Mouse (Mus musculus): Measurements from ENCODE around the gene Timp3. TPM values are rescaled to one million over a fixed set of nuclear protein-coding genes. Genes with fewer than 3 reads are reported as not detected.

Gene Timp3
- polyA plus RNA-seq, 1 experiment from 2014 or later, result 91.0 TPM

- peaks cover 3% of the 10 kb centered on the region; the same call in 1 of the 2 replicates for H3K27me3 ChIP-seq (ENCODE audit: control insufficient read depth, insufficient read depth, low read length)
- H3K9ac ChIP-seq (ENCODE audit: low read length), result no peak overlapping the region
- H3K36me3 ChIP-seq (ENCODE audit: control insufficient read depth, insufficient read depth, low read length), result no peaks in the 10 kb centered on the region
- ATAC-seq (ENCODE audit: insufficient number of reproducible peaks, insufficient read depth, low FRiP score, low read depth), result peak; percentile 87
- peak overlapping the region; percentile 29 for H3K4me2 ChIP-seq (ENCODE audit: low read length)
- peaks cover 30 to 35% of the 10 kb centered on the region in 2 experiments for H3K4me1 ChIP-seq (ENCODE audit: control insufficient read depth in 2 of 2, insufficient read depth in 2 of 2, low read length in 2 of 2)
- H3K9me3 ChIP-seq (ENCODE audit: control insufficient read depth, low read length), result no peaks in the 10 kb centered on the region
- no peak overlapping the region for H3K4me3 ChIP-seq (ENCODE audit: control insufficient read depth in 1 of 2, insufficient read depth in 1 of 2, low read depth in 1 of 2, low read length in 2 of 2)
- 8% methylated on average over 5 of the region's 5 CpGs for WGBS
- peak overlapping the region; percentile 3 to 39 for H3K27ac ChIP-seq (replicated peaks in 1 of 2; ENCODE audit: control insufficient read depth in 1 of 2, insufficient read depth in 1 of 2, low read depth in 2 of 2, low read length in 2 of 2)
Measured at GRCm38 (mm10) chr10:86365632-86366092, 65.5 kb downstream of the Timp3 start.

GRCm38 (mm10) chr10:86367346-86367745 lies 67.2 kb downstream of the Timp3 start:
- Histone ChIP-seq H3K4me1 (ENCODE audit: control insufficient read depth in 2 of 2, insufficient read depth in 2 of 2, low read length in 2 of 2) (peaks cover 37 to 52% of the 10 kb centered on the region in 2 experiments), H3K4me3 (ENCODE audit: control insufficient read depth in 1 of 2, insufficient read depth in 1 of 2, low read depth in 1 of 2, low read length in 2 of 2) (no peak overlapping the region), H3K9me3 (ENCODE audit: control insufficient read depth, low read length) (no peaks in the 10 kb centered on the region), H3K36me3 (ENCODE audit: control insufficient read depth, insufficient read depth, low read length) (no peaks in the 10 kb centered on the region), H3K27ac (replicated peaks in 1 of 2; ENCODE audit: control insufficient read depth in 1 of 2, insufficient read depth in 1 of 2, low read depth in 2 of 2, low read length in 2 of 2) (no peak overlapping the region), H3K9ac (ENCODE audit: low read length) (no peak overlapping the region), H3K27me3 (ENCODE audit: control insufficient read depth, insufficient read depth, low read length) (peaks cover 3% of the 10 kb centered on the region; the same call in 1 of the 2 replicates), H3K4me2 (ENCODE audit: low read length) (no peak overlapping the region)
- ATAC-seq (ENCODE audit: insufficient number of reproducible peaks, insufficient read depth, low FRiP score, low read depth), result no peak
- 74% methylated on average over 4 of the region's 4 CpGs for WGBS

DNA sequence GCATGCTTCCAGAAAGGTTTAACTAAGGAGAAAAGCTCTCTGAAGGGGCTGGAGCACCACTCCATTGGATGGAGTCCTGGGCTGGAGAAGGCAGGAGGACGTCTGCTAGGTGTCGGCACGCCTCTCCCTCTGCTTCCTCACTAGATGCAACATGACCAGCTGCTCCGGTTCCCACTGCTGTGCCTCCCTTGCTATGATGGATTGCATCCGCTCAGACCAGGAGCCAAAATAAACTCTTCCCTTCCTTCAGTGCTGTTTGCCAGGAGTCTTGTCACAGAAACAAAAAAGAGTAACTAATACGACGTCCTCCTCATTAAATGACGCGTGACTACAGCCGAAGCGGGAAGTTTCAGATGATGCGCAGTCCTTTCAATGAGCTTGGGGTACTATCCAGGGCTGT lies 68.6 kb downstream of the Timp3 start:
- H3K4me2 ChIP-seq (ENCODE audit: low read length), result no peak overlapping the region
- H3K36me3 ChIP-seq (ENCODE audit: control insufficient read depth, insufficient read depth, low read length), result no peaks in the 10 kb centered on the region
- peaks cover 34 to 50% of the 10 kb centered on the region in 2 experiments for H3K4me1 ChIP-seq (ENCODE audit: control insufficient read depth in 2 of 2, insufficient read depth in 2 of 2, low read length in 2 of 2)
- ATAC-seq (ENCODE audit: insufficient number of reproducible peaks, insufficient read depth, low FRiP score, low read depth), result peak; percentile 44; the same call in 1 of the 2 replicates
- H3K27ac ChIP-seq (replicated peaks in 1 of 2; ENCODE audit: control insufficient read depth in 1 of 2, insufficient read depth in 1 of 2, low read depth in 2 of 2, low read length in 2 of 2), result 0 out of 4 replicates have a peak overlapping the region, but pooled peaks of 1 of the 2 experiments have one; percentile 16
- H3K4me3 ChIP-seq (ENCODE audit: control insufficient read depth in 1 of 2, insufficient read depth in 1 of 2, low read depth in 1 of 2, low read length in 2 of 2), result no peak overlapping the region
- 65% methylated on average over 12 of the region's 12 CpGs for WGBS
- no peak overlapping the region for H3K9ac ChIP-seq (ENCODE audit: low read length)
- H3K27me3 ChIP-seq (ENCODE audit: control insufficient read depth, insufficient read depth, low read length), result peaks cover 3% of the 10 kb centered on the region; the same call in 1 of the 2 replicates
- no peaks in the 10 kb centered on the region for H3K9me3 ChIP-seq (ENCODE audit: control insufficient read depth, low read length)

GRCm38 (mm10) chr10:86369346-86369745 lies 69.2 kb downstream of the Timp3 start:
- H3K27me3 ChIP-seq (ENCODE audit: control insufficient read depth, insufficient read depth, low read length), result peaks cover 3% of the 10 kb centered on the region; the same call in 1 of the 2 replicates
- H3K9me3 ChIP-seq (ENCODE audit: control insufficient read depth, low read length), result no peaks in the 10 kb centered on the region
- no peak overlapping the region for H3K9ac ChIP-seq (ENCODE audit: low read length)
- H3K4me3 ChIP-seq (ENCODE audit: control insufficient read depth in 1 of 2, insufficient read depth in 1 of 2, low read depth in 1 of 2, low read length in 2 of 2), result no peak overlapping the region
- ATAC-seq (ENCODE audit: insufficient number of reproducible peaks, insufficient read depth, low FRiP score, low read depth), result no peak
- peak overlapping the region in 1 of 2 experiments; percentile 16; a peak in 1 of 4 replicates for H3K27ac ChIP-seq (replicated peaks in 1 of 2; ENCODE audit: control insufficient read depth in 1 of 2, insufficient read depth in 1 of 2, low read depth in 2 of 2, low read length in 2 of 2)
- no peak overlapping the region for H3K4me2 ChIP-seq (ENCODE audit: low read length)
- peaks cover 34 to 46% of the 10 kb centered on the region in 2 experiments for H3K4me1 ChIP-seq (ENCODE audit: control insufficient read depth in 2 of 2, insufficient read depth in 2 of 2, low read length in 2 of 2)
- WGBS, result 31% methylated on average over 4 of the region's 4 CpGs
- no peaks in the 10 kb centered on the region for H3K36me3 ChIP-seq (ENCODE audit: control insufficient read depth, insufficient read depth, low read length)

GRCm38 (mm10) chr10:86371561-86371960 lies 71.4 kb downstream of the Timp3 start:
- H3K9ac ChIP-seq (ENCODE audit: low read length), result no peak overlapping the region
- H3K36me3 ChIP-seq (ENCODE audit: control insufficient read depth, insufficient read depth, low read length), result no peaks in the 10 kb centered on the region
- no peak overlapping the region for H3K4me3 ChIP-seq (ENCODE audit: control insufficient read depth in 1 of 2, insufficient read depth in 1 of 2, low read depth in 1 of 2, low read length in 2 of 2)
- no peak overlapping the region for H3K4me2 ChIP-seq (ENCODE audit: low read length)
- H3K27ac ChIP-seq (replicated peaks in 1 of 2; ENCODE audit: control insufficient read depth in 1 of 2, insufficient read depth in 1 of 2, low read depth in 2 of 2, low read length in 2 of 2), result peak overlapping the region; percentile 49 to 67; a peak in 3 of 4 replicates
- H3K9me3 ChIP-seq (ENCODE audit: control insufficient read depth, low read length), result no peaks in the 10 kb centered on the region
- peaks cover 3% of the 10 kb centered on the region; the same call in 1 of the 2 replicates for H3K27me3 ChIP-seq (ENCODE audit: control insufficient read depth, insufficient read depth, low read length)
- H3K4me1 ChIP-seq (ENCODE audit: control insufficient read depth in 2 of 2, insufficient read depth in 2 of 2, low read length in 2 of 2), result peaks cover 25 to 38% of the 10 kb centered on the region in 2 experiments
- ATAC-seq (ENCODE audit: insufficient number of reproducible peaks, insufficient read depth, low FRiP score, low read depth), result no peak

GRCm38 (mm10) chr10:86374061-86374460 lies 73.9 kb downstream of the Timp3 start:
- ATAC-seq (ENCODE audit: insufficient number of reproducible peaks, insufficient read depth, low FRiP score, low read depth), result no peak
- 82% methylated on average over 2 of the region's 2 CpGs for WGBS
- Histone ChIP-seq H3K4me2 (ENCODE audit: low read length) (no peak overlapping the region), H3K27ac (replicated peaks in 1 of 2; ENCODE audit: control insufficient read depth in 1 of 2, insufficient read depth in 1 of 2, low read depth in 2 of 2, low read length in 2 of 2) (no peak overlapping the region), H3K9ac (ENCODE audit: low read length) (no peak overlapping the region), H3K27me3 (ENCODE audit: control insufficient read depth, insufficient read depth, low read length) (no peaks in the 10 kb centered on the region), H3K36me3 (ENCODE audit: control insufficient read depth, insufficient read depth, low read length) (no peaks in the 10 kb centered on the region), H3K9me3 (ENCODE audit: control insufficient read depth, low read length) (no peaks in the 10 kb centered on the region), H3K4me1 (ENCODE audit: control insufficient read depth in 2 of 2, insufficient read depth in 2 of 2, low read length in 2 of 2) (peaks cover 21 to 36% of the 10 kb centered on the region in 2 experiments), H3K4me3 (ENCODE audit: control insufficient read depth in 1 of 2, insufficient read depth in 1 of 2, low read depth in 1 of 2, low read length in 2 of 2) (no peak overlapping the region)

GRCm38 (mm10) chr10:86375903-86376302 lies 75.7 kb downstream of the Timp3 start:
- peaks cover 14 to 21% of the 10 kb centered on the region in 2 experiments for H3K4me1 ChIP-seq (ENCODE audit: control insufficient read depth in 2 of 2, insufficient read depth in 2 of 2, low read length in 2 of 2)
- H3K4me3 ChIP-seq (ENCODE audit: control insufficient read depth in 1 of 2, insufficient read depth in 1 of 2, low read depth in 1 of 2, low read length in 2 of 2), result no peak overlapping the region
- H3K36me3 ChIP-seq (ENCODE audit: control insufficient read depth, insufficient read depth, low read length), result no peaks in the 10 kb centered on the region
- no peaks in the 10 kb centered on the region for H3K9me3 ChIP-seq (ENCODE audit: control insufficient read depth, low read length)
- no peak overlapping the region for H3K27ac ChIP-seq (replicated peaks in 1 of 2; ENCODE audit: control insufficient read depth in 1 of 2, insufficient read depth in 1 of 2, low read depth in 2 of 2, low read length in 2 of 2)
- no peak for ATAC-seq (ENCODE audit: insufficient number of reproducible peaks, insufficient read depth, low FRiP score, low read depth)
- H3K27me3 ChIP-seq (ENCODE audit: control insufficient read depth, insufficient read depth, low read length), result no peaks in the 10 kb centered on the region
- 41% methylated on average over 11 of the region's 11 CpGs for WGBS
- no peak overlapping the region for H3K9ac ChIP-seq (ENCODE audit: low read length)
- H3K4me2 ChIP-seq (ENCODE audit: low read length), result no peak overlapping the region

Data from heart, embryonic 14.5 days (tissue).